Mouse (Mus musculus) intestine, postnatal 0 days (tissue): ENCODE results near the gene Dusp15. TPM values are rescaled to one million over a fixed set of nuclear protein-coding genes. Genes with fewer than 3 reads are reported as not detected.

Experiments used
- ATAC-seq: fragments of 200-750 bp; cut with Nextera tagmentation; 2 replicates; pipeline ENCODE4 v1.8.0; 2017; ENCODE audit warnings: mild to moderate bottlenecking, moderate TSS enrichment, moderate library complexity
- H3K27ac ChIP-seq: fragments of 300-500 bp; sonication (generic); 2 replicates; pipeline ENCODE4 v1.5.1; 2014; ENCODE audit warnings: mild to moderate bottlenecking, low read depth, low read length, moderate library complexity
- H3K27me3 ChIP-seq: fragments of 300-500 bp; sonication (generic); replicated peaks from 2 replicates; pipeline ENCODE4 v1.6.1; 2014; ENCODE audit warnings: low read length, mixed read lengths; ENCODE audit not compliant: control insufficient read depth, insufficient read depth
- H3K36me3 ChIP-seq: fragments of 300-500 bp; sonication (generic); 2 replicates; pipeline ENCODE4 v1.6.1; 2014; ENCODE audit warnings: mild to moderate bottlenecking, moderate library complexity; ENCODE audit not compliant: control insufficient read depth, insufficient read depth
- H3K4me1 ChIP-seq: fragments of 300-500 bp; sonication (generic); replicated peaks from 2 replicates; pipeline ENCODE4 v1.6.1; 2014; ENCODE audit warnings: antibody characterized with exemption, low read length, mixed read lengths; ENCODE audit not compliant: control insufficient read depth, insufficient read depth
- H3K4me2 ChIP-seq: fragments of 300-500 bp; sonication (generic); replicated peaks from 2 replicates; pipeline ENCODE4 v1.6.1; 2014; ENCODE audit warnings: low read depth, mild to moderate bottlenecking, moderate library complexity
- H3K4me3 ChIP-seq: fragments of 300-500 bp; sonication (generic); 2 replicates; pipeline ENCODE4 v1.5.1; 2014; ENCODE audit warnings: low read depth, low read length
- H3K9ac ChIP-seq: fragments of 300-500 bp; sonication (generic); 2 replicates; pipeline ENCODE4 v1.6.1; 2014; ENCODE audit warnings: mild to moderate bottlenecking, low read depth, low read length
- H3K9me3 ChIP-seq: fragments of 300-500 bp; sonication (generic); 2 replicates; pipeline ENCODE4 v1.6.1; 2016; ENCODE audit warnings: mixed run types; ENCODE audit not compliant: control insufficient read depth
- CTCF ChIP-seq: sonication (generic); IDR thresholded peaks from 2 replicates; pipeline ENCODE4 v1.5.1; 2016; ENCODE audit warnings: low read depth, mild to moderate bottlenecking, control low read depth, antibody characterized with exemption, moderate library complexity
- whole genome bisulfite sequencing: fragments of 180-500 bp; shearing (Covaris S2); extraction: QIAGEN DNeasy Blood & Tissue Kit; methylation state at CpG from one replicate; pipeline ENCODE4 v1.1.7; 2014; 5-methylcytosine and 5-hydroxymethylcytosine counted together
- polyA plus RNA-seq: library from polyadenylated mRNA; unstranded; fragments of >200 nt; fragmentation: Nextera tagmentation; extraction: Ambion mirVana; gene quantifications from 2 replicates; pipeline ENCODE4 v1.2.1, GENCODE M21; 2015

The Dusp15 gene
- polyA plus RNA-seq, 1 experiment from 2014 or later: 0.13 TPM

DNA sequence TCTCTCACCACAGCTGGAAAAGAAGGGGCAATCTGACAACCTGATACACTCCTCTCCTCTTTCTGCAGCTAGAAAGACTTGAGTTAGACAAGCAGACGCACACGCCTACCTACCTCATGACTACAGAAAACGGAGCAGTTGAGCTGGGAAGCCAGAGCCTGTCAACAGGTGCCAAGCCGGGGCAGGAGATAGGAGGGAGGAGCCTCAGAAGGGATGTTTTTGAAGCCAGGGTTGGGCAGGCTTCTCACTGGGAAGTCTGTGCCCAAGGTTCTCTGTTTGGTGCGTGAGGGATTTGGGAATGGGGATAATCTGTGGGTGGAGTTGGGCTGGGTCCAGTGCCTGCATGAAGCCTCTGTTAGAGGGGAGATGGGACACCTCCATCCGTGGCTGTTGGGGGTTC, 40.1 kb downstream of the Dusp15 start:
- H3K4me2 ChIP-seq: no peak overlapping the region
- H3K9ac ChIP-seq: no peak overlapping the region
- ATAC-seq: no peak
- H3K36me3 ChIP-seq: no peaks in the 10 kb centered on the region
- 27% methylated on average over 6 of the region's 6 CpGs for WGBS
- H3K4me1 ChIP-seq: no peaks in the 10 kb centered on the region
- H3K9me3 ChIP-seq: no peaks in the 10 kb centered on the region
- peaks cover 23% of the 10 kb centered on the region for H3K27me3 ChIP-seq
- H3K4me3 ChIP-seq: no peak overlapping the region
- no peak for TF ChIP-seq CTCF
- H3K27ac ChIP-seq: no peak overlapping the region

DNA sequence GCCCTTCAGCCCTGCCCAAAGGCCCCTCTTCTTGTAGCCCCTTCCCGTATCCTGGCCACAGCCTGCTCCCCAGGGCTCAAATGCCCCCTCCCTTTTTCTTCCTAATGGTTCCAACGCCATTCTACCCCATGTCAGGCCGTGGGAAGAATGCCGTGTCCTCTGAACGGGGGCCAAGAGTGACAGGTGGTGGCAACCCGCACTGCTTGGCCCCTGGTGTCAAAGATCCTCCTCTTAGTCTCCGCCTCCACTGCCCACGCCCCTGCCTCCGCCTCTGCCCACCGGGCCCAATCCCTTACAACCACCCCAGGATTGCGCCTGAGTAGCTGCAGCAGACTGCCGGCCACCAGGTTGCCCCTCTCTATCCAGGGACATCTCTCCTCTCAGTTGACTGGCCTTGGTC, 40.5 kb downstream of the Dusp15 start, which contains the start of gene Mylk2:
Gene Mylk2, plus strand, starts transcription at position 322 of the 400 bp plus-strand sequence.
- H3K9ac ChIP-seq: no peak within 1 kb of the TSS
- H3K36me3 ChIP-seq: no peaks in the 10 kb centered on the region
- no peaks in the 10 kb centered on the region for H3K9me3 ChIP-seq
- no peak within 1 kb of the TSS for H3K27ac ChIP-seq
- 16% methylated on average over 12 of the region's 12 CpGs for WGBS
- TF ChIP-seq CTCF: no peak
- no peak for ATAC-seq
- H3K27me3 ChIP-seq: peaks cover 23% of the 10 kb centered on the region
- no peaks in the 10 kb centered on the region for H3K4me1 ChIP-seq
- H3K4me2 ChIP-seq: no peak within 1 kb of the TSS
- H3K4me3 ChIP-seq: no peak within 1 kb of the TSS

DNA sequence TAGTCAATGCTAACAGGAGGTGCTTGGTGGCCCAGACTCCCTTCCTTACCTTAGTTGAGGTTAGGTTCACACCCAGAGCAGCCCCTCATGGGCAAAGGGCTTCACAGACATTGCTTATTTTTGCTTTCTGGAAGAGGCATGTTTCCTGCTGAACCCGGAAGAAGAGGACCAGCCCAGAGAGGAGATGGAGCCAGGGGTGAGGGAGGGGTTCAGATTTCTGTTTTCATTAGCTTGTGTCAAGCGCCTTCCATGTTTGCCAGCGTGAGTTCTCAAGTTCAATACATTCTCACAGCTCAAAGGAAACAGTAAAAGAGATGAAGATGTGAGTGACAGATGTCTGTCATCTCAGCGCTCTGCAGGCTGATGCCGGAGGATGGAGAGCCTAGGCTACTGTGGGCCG, 41.6 kb downstream of the Dusp15 start:
- no peak overlapping the region for H3K27ac ChIP-seq
- no peak overlapping the region for H3K4me2 ChIP-seq
- WGBS: 78% methylated on average over 6 of the region's 6 CpGs
- H3K9ac ChIP-seq: no peak overlapping the region
- no peaks in the 10 kb centered on the region for H3K36me3 ChIP-seq
- ATAC-seq: no peak
- no peak for TF ChIP-seq CTCF
- peaks cover 23% of the 10 kb centered on the region for H3K27me3 ChIP-seq
- H3K4me1 ChIP-seq: no peaks in the 10 kb centered on the region
- no peaks in the 10 kb centered on the region for H3K9me3 ChIP-seq
- no peak overlapping the region for H3K4me3 ChIP-seq

DNA sequence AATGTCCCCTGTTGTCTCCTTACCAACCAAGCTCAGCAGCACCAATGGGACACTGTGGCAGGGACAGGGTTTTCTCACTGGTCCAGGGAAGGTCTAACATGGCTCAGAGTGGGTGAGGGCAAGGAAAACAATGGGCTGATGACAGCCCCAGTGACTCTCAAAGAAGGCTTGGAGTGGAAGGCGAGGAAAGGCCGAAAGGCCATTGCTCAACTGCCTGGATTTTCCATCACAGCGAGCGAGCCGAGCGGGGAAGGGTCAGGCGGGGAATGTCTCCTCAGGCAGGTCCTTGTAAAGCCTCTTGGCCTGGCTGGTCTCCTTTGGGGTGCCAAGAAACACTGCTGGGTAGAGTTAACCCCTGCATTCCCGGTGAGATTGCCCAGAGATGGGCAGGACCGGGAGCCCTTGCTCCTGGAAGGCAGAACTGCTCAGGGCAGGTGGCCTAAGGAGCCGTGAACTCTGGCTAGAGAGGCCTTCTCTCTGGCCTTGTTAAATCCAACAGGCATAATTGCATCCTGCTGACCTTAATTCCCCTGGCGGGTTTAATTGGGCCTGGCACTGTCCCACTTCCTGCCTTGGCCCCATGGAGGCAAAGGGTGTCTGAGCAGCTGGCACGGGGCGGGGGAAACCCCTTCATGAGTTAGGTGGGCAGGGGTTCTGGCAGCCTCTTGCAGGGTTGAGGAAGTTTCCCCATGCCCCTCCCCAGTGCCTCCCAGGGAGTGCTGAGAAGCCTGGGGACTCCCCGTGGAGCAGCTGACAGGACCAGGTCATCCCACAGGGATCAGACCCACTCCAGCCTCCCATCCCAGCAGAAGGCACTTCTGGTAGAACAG, 44.2 kb downstream of the Dusp15 start:
- TF ChIP-seq CTCF: no peak
- H3K9me3 ChIP-seq: no peaks in the 10 kb centered on the region
- H3K36me3 ChIP-seq: no peaks in the 10 kb centered on the region
- no peak overlapping the region for H3K4me2 ChIP-seq
- H3K27ac ChIP-seq: no peak overlapping the region
- peaks cover 15% of the 10 kb centered on the region for H3K27me3 ChIP-seq
- 70% methylated on average over 14 of the region's 14 CpGs for WGBS
- H3K9ac ChIP-seq: no peak overlapping the region
- ATAC-seq: no peak
- no peaks in the 10 kb centered on the region for H3K4me1 ChIP-seq
- H3K4me3 ChIP-seq: no peak overlapping the region

DNA sequence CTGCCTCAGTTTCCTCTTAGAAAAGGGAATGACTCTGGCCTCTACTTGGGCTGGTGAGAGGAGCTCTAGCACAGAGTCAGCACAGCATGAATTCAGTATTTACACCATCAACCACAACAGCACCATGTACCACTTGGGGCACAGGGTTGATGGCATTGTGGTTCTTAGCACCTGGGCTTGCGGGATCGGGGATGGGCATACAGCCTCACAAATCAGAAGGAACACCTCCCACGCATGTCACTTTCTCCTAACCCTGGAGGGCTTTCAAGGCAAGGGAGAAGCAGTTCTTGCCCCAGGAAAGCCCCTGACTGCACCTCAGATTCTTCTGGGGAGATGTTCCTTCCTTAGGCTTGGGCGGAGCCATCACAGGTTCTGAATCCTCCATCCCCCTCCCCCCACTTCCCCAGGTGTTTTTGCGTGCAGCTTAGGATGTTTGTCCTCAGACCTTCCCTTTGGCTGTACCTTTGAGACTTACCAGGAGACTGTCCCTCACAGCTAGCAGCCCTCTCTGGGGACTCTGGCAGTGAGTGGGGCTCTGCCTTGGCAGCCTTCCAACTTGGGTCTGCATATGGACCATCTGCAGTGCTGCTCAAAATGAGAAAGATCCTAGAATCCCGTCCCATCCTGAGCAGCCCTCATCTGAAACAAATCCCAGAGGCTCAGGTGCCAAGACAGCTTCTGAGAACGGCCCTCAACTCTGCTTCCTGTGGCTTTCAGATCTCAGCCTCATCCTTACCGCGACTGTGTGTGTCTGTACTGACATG, 45.0 kb downstream of the Dusp15 start:
- TF ChIP-seq CTCF: no peak
- Histone ChIP-seq H3K27ac (no peak overlapping the region), H3K4me1 (no peaks in the 10 kb centered on the region), H3K36me3 (no peaks in the 10 kb centered on the region), H3K9me3 (no peaks in the 10 kb centered on the region), H3K4me3 (no peak overlapping the region), H3K9ac (no peak overlapping the region), H3K4me2 (no peak overlapping the region), H3K27me3 (peaks cover 6% of the 10 kb centered on the region)
- 55% methylated on average over 9 of the region's 9 CpGs for WGBS
- ATAC-seq: no peak

DNA sequence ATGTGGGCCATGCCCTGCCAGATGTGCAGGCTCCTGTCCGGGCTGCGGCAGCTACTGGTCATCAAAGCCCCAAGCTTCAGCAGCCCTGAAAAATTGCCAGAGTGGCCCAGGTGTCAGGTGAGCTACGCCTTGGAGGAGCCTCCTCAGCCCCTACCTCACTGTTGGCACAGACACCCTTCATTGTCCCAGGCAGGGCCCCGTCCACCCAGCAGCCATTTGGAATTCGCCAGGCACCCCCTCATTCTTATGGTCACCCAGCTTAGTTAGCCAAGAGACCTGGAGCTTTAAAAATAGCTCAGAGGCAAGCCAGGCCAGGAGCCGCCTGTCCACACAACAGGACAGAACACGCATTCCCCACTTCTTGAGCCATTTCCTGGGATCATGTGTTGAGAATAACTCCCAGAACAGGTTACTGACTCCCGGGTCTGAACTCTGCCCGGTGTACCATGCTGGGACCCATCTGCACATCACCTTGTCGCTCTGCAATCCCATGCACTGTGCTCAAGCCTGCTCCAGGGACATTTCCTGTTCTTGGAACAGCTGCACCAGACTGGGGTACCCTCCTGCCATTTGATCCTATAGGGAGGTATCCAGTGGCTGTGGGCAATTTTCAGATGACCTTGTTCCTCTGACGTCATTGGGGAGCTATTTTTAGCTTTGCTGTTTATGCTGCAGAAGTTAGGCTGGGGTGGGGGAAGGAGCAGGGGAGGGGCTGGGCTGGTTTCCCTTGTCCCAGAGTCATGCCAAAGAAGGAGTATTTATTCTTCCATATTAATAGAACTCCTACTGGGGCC, 46.3 kb downstream of the Dusp15 start:
- Histone ChIP-seq H3K4me3 (no peak overlapping the region), H3K4me1 (no peaks in the 10 kb centered on the region), H3K27ac (no peak overlapping the region), H3K9me3 (no peaks in the 10 kb centered on the region), H3K27me3 (no peaks in the 10 kb centered on the region), H3K4me2 (no peak overlapping the region), H3K9ac (no peak overlapping the region), H3K36me3 (no peaks in the 10 kb centered on the region)
- no peak for TF ChIP-seq CTCF
- ATAC-seq: no peak
- 56% methylated on average over 11 of the region's 11 CpGs for WGBS
